Comparison of ENCODE assay signal across 25 mouse cellular contexts in genomic region chr8:85090856-85091255, GRCm38 (mm10). TPM values are rescaled to one million over a fixed set of nuclear protein-coding genes. Genes with fewer than 3 reads are reported as not detected.
"Had no signal": no experiment of that assay in that cellular context is flagged by ENCODE, and none has a peak within 500 bp of the region (broad histone marks: within the 10 kb centered on the region; RNA-seq: fewer than 3 reads in every experiment).

No protein-coding gene starts in this region.

- DNase-seq: liver, postnatal 0 days; lung, adult 2 months; lung, postnatal 14 days; lung, postnatal 36 days; right cerebral cortex, postnatal 14 days; thymus, adult 2 months; thymus, postnatal 25 days; thymus, postnatal 4 days had no signal

- ATAC-seq: liver, postnatal 0 days; midbrain, embryonic 13.5 days; midbrain, embryonic 15.5 days had no signal

- H3K4me2 ChIP-seq: liver, embryonic 15.5 days; lung, embryonic 15.5 days; midbrain, embryonic 11.5 days; midbrain, embryonic 13.5 days; midbrain, embryonic 15.5 days; neural tube, embryonic 12.5 days; stomach, embryonic 15.5 days had no signal

- H3K27me3 ChIP-seq: liver, embryonic 15.5 days; lung, embryonic 15.5 days; megakaryocyte, embryonic 14.5 days; midbrain, embryonic 13.5 days; midbrain, embryonic 15.5 days; neural tube, embryonic 12.5 days; stomach, embryonic 15.5 days had no signal

- H3K9me3 ChIP-seq: liver, embryonic 15.5 days; lung, embryonic 15.5 days; megakaryocyte, embryonic 14.5 days; midbrain, embryonic 13.5 days; midbrain, embryonic 15.5 days; neural tube, embryonic 12.5 days; stomach, embryonic 15.5 days had no signal

- H3K4me3 ChIP-seq: liver, embryonic 15.5 days; lung, embryonic 15.5 days; megakaryocyte, embryonic 14.5 days; midbrain, embryonic 13.5 days; midbrain, embryonic 15.5 days; neural tube, embryonic 12.5 days; stomach, embryonic 15.5 days had no signal

- H3K4me1 ChIP-seq: lung, embryonic 15.5 days; midbrain, embryonic 13.5 days; midbrain, embryonic 15.5 days; neural tube, embryonic 12.5 days; stomach, embryonic 15.5 days had no signal

- H3K27ac ChIP-seq: liver, embryonic 15.5 days; lung, embryonic 15.5 days; macrophage; midbrain, embryonic 13.5 days; midbrain, embryonic 15.5 days; neural tube, embryonic 12.5 days; stomach, embryonic 15.5 days; stomach, postnatal 0 days had no signal

- H3K9ac ChIP-seq: liver, embryonic 15.5 days; liver, postnatal 0 days; lung, embryonic 15.5 days; midbrain, embryonic 13.5 days; midbrain, embryonic 15.5 days; neural tube, embryonic 12.5 days; stomach, embryonic 15.5 days had no signal

RNA-seq across cellular contexts. Expression of gene Gm5741, which starts 23.1 kb away (rescaled TPM):
- total RNA-seq: megakaryocyte progenitor cell, adult 5-6 weeks; midbrain, postnatal 0 days; monocyte, adult 5-6 weeks; neutrophil, adult 5-6 weeks had no signal
- polyA plus RNA-seq: liver, embryonic 15.5 days; liver, postnatal 0 days; lung, adult 2 months; lung, embryonic 15.5 days; lung, postnatal 0 days; macrophage; neural tube, embryonic 12.5 days; neural tube, embryonic 14.5 days; stomach, postnatal 0 days; testis, adult 2 months had no signal
